Mouse (Mus musculus) ovary, postnatal 10 days (tissue): ENCODE results near the gene Reep6.
A peak's percentile ranks its signal among the peaks of the same experiment; 100 is the strongest.

ENCODE experiments used
- DNase-seq: peaks from one replicate; pipeline ENCODE4 v3.0.0; 2022; ENCODE audit warnings: low spot score

Reep6 gene

GRCm38 (mm10) chr10:80329273-80330081 is at the start of gene Reep6, which contains the start of gene Pcsk4:
Gene Reep6 (plus strand): TSS chr10:80329953.
Gene Pcsk4 (minus strand): TSS chr10:80329498.
- DNase-seq = peak; percentile 94

DNA sequence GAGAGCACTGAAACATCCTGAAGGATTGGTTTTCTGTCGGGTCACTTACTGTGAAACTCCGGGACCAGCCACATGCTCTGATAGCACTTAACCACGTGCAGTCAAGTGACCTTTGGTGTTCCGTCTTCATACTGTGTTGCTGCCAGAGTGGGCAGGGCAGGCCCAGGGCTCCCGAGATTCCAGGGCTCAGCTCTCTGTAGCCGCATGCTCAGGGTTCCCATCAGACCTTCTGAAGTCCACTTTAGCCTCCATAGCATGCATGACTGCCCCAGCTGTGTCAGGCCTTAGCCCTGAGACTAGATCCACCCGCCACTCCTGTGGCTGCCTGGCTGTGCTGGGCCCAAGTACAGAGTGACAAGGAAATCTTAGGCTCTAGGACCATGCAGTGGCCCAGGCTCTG is 48.4 kb upstream of the Reep6 start:
- DNase-seq = no peak

GRCm38 (mm10) chr10:80281921-80282371 is 47.8 kb upstream of the Reep6 start:
- no peak for DNase-seq

DNA sequence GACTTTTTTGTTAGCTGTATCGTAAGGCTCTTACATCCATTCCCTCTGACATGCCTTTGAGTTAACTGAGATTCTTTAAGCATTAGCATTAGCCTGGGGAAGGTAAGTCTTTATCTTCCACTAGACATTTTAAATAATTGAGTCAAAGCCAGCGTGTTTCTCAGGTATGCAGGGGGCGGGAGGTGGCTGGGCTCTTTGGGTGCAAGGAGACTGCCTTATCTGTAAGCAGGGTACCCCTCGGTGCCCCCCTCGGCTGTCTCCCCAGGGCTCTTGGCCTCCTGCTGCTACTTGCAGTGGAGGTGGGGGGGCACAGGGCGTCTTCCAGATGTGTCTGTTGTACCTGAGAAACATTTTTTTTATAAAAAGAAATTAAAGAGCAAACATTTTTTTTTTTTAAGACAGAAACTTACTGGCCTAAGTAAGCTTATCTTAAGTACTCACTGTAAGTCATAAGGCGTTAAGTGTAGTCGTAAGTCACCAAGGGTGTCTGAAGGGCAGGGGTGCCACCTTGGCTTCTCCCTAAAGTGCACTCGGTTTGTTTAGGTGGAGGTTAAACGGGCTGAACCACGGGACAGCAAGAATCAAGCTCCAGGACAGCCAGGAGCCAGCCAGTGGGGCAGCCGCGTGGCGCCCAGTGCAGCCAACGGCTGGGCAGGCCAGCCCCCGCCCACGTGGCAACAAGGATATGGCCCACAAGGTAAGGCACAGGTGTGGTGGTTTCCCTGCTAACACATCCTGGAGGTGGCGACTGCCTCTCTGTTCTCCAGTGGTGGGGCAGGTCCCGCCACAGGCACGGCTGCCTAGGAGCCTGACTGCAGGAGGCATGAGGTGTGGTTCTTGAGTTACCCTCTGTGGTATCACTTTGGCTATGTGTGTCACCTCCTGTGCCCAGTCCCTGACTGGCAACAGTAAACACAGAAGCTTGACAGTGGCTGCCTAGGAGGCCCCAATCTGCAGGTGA is 47.0 kb upstream of the Reep6 start:
- DNase-seq = no peak

GRCm38 (mm10) chr10:80285222-80286070 is 44.3 kb upstream of the Reep6 start:
- DNase-seq = no peak

GRCm38 (mm10) chr10:80288097-80288496 is 41.7 kb upstream of the Reep6 start:
- no peak for DNase-seq

DNA sequence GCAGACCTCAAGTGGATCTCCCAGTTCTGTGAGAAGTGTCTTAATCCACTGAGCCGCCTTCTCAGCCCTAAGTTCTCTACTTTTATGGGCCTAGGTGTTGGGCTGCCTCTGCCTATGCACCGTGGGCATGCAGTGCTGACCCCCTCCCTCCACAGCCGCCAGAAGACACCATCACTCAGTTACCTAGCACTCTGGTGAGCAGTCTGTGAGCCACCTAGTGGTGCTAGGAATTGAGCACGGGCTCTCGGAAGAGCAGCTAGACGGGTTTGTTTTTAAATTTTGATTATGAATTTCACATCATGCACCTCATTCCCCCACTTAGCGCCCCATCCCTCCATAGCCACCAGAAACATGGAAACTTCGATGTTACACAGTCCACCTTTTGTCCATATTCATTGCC is 41.1 kb upstream of the Reep6 start:
- no peak for DNase-seq

DNA sequence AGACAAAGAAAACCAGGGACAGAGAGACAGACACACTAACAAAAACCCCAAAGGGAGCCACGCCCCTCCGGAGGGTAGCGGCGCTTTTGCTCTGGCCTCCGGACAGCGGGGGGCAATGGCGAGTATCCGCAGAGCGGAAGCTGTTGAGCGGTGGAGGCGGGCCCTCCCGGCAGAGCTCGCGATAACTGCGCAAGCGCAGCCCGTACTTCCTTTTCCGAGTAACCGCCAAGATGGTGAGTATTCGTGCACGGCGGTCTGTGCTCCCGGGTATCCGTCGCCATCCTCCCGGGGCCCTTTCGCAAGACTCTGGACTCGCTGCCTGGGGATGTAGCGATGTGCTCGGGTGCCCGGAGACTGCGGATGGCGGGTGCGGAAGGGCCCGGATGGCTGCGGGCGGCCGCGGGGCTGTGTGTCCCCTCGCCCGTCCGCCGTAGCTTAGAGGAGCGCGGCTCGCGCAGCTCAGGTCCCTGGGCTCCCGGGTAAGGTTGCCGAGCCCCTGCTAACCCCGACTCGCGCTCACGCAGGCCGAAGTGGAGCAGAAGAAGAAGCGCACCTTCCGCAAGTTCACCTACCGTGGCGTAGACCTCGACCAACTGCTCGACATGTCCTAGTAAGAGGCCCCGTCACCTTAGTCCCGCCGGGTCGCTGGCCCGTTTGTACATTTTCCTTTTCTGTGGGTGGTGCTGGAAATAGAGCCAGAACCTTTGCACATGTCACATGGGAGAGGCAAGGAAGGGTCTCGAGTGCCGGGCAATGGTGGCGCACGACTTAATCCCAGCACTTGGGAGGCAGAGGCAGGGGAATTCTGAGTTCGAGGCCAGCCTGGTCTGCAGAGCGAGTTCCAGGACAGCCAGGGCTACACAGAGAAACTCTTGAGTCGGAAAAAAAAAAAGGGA is 37.3 kb upstream of the Reep6 start, which contains the start of gene Rps15:
Gene Rps15, plus strand, starts transcription at position 203 of the 896 bp plus-strand sequence.
- DNase-seq = peak; percentile 85

DNA sequence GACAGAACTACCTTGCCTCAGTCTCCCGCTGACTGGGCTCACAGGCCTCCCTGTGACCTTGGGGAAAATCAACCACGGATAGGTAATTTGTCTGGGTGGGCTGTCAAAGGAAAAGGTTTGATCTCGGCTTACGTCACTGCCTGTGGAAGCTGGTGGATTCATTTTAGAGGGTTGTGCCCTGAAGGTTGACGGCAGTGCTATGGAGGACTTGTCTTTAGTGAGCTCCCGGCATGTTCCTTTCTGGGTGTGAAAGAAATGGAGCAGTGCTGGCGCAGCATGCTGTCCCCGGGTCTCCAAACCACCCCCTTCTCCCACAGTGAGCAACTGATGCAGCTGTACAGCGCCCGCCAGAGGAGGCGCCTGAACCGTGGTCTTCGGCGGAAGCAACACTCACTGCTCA is 36.4 kb upstream of the Reep6 start:
- no peak for DNase-seq

GRCm38 (mm10) chr10:80294311-80294710 is 35.4 kb upstream of the Reep6 start:
- DNase-seq = no peak

- DNase-seq = no peak
Measured at GRCm38 (mm10) chr10:80294788-80295303, 34.9 kb upstream of the Reep6 start.

DNA sequence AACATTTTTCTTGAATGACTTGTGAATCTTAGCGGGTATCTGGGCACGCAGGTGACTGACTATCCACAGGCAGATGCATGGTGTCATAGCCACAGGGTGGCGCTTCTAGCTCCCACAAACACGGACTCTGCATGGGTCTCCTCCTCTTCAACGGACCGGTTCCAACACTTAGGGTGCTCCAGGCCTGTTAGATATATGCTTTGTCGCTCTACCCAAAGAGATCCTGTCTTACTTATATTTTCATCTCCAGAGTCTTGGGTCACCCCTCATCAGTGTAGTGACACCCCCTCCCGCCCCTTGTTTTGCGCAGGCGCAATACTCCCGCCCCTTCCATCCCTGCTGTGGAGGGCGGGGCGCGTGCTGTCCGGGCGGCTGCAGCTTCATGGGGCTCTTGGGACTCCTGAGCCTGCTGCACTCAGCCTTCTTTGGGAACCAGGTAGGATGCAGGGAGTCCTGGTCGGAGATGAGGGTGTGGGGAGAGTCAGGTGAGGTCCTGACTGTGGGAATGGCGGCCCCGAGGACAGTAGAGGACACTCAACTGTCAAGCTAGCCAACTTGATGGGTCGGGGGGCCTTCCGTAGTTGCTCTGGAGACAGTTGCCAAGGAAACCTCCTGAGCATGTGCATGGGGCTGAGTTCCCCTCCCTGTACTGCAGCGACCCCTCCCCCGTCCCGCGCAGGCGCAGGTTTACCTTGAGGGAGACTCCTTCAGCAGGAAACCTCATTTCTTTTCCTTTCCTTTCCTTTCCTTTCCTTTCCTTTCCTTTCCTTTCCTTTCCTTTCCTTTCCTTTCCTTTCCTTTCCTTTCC is 33.9 kb upstream of the Reep6 start, which contains the start of gene Apc2:
Gene Apc2, plus strand, starts transcription at position 360 of the 808 bp plus-strand sequence.
- DNase-seq = peak; percentile 47

DNA sequence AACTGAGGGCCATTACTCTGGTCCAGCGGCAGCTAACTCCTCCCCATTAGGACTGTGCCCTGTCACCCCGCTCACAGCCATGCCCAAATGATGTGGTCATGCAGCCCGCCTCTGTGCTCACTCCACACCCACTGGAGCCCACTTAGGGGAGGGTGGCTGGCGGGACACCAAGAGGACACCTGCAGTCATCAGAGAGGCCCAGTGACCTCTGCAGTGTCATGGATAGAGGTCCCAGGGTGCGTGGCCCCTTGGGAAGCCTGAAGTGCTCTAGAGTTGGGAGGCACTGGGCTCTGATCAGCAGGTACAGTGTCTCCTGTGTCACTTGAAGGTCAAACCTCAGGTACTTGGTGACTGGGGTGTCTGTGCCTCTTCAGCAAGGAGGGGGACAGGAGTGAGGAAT is 32.9 kb upstream of the Reep6 start:
- no peak for DNase-seq

GRCm38 (mm10) chr10:80297526-80298133 is 32.1 kb upstream of the Reep6 start:
- DNase-seq = no peak

GRCm38 (mm10) chr10:80298571-80299281 is 31.0 kb upstream of the Reep6 start:
- no peak for DNase-seq

- DNase-seq = no peak
Measured at GRCm38 (mm10) chr10:80299301-80299700, 30.5 kb upstream of the Reep6 start.

DNA sequence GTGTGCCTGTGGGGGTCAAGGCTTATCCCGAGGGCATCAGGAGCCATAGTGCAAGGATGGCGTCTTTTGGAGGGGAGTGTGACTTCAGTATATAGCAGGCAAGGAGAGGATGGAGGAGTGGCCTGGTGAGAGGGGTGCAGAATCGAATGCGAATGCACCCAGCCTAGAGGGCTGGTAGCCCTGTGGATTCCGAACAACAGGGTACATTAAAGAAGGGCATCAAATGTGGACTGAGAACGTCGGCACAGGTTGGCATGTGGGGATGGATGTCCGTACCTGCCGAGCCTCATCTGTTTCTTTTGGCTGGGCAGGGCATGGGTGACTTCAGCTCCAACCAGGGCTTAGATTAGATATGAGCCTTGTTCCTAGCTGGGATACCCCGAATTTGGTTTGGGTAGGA is 29.9 kb upstream of the Reep6 start:
- no peak for DNase-seq

- DNase-seq = no peak
Measured at GRCm38 (mm10) chr10:80300672-80301181, 29.0 kb upstream of the Reep6 start.
